Mouse (Mus musculus): ENCODE results near the gene Dclk3.
A peak's percentile ranks its signal among the peaks of the same experiment; 100 is the strongest.

Gene Dclk3

DNA sequence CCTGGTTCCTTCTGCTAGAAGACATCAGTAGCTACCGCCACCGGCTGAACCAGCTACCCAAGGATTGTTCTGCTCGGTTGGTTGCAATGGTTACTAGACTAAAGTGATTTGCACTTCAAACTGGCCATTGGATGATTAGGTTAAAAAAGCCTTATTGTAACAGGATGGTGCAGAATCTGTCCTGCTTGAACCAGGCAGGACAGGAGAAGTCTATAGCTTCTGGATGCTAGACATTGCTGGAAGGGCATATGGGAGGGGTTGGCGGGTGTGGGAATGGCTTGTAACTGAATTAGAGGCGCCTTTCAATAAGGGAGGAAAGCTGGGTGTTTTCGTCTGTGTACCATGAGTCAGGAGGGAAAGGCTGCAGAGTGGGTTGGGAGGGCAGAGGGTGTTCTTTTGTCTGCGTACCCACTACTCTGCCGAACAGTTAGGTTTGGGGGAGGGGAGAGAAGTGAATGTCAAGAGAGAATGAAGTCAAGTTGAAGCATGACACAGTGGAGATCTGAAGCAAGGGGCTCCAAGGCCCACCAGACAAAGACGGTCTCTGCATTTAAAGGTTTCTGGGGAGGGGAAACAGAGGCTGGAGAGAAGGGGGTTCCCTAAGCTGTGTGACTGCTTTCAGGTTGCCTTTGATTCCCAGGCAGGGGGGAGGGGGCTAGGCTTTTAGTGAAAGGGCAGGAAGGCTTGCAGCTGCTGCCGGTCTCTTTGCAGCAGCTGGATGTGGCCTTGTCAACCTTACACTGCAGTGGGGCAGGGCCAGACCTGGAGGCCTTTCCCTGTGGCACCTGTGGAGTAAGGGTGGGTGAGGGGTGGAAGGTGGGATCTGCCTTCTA, 48.0 kb downstream of the Dclk3 start:
- no peak for DNase-seq (ENCODE audit: low spot score in 2 of 2)

GRCm38 (mm10) chr9:111490583-111490982, 51.7 kb downstream of the Dclk3 start:
- no peak for DNase-seq (ENCODE audit: low spot score in 2 of 2)

DNA sequence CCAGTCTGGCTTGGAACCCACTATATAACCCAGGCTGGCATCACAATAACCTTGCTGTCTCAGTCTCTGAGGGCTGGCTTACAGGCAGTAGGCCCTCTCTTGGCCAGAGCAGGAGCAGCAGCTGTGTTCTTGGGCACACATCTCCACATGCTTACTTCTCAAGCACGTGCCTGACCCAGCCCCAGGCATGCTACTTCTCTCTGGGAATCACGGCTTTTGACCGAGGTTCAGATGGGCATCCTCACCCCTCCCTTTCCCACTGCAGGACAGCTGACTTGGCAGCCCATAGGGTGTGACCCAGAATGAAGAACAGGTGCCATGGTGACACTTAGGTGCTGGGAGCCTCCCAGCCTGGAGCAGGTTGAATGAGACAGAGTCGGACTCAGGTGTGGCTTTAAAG, 52.4 kb downstream of the Dclk3 start:
- DNase-seq (ENCODE audit: low spot score in 2 of 2), result no peak

- no peak for DNase-seq (ENCODE audit: low spot score in 2 of 2)
These were observed 54.6 kb downstream of the Dclk3 start for GRCm38 (mm10) chr9:111493490-111493889.

- peak; percentile 8 to 46 for DNase-seq (ENCODE audit: low spot score in 2 of 2)
These were observed 56.7 kb downstream of the Dclk3 start for GRCm38 (mm10) chr9:111495561-111495960.

GRCm38 (mm10) chr9:111497074-111497811, 58.4 kb downstream of the Dclk3 start:
- peak; percentile 46 to 51 for DNase-seq (ENCODE audit: low spot score in 2 of 2)

- no peak for DNase-seq (ENCODE audit: low spot score in 2 of 2)
These were observed 61.3 kb downstream of the Dclk3 start for GRCm38 (mm10) chr9:111500211-111500610.

DNA sequence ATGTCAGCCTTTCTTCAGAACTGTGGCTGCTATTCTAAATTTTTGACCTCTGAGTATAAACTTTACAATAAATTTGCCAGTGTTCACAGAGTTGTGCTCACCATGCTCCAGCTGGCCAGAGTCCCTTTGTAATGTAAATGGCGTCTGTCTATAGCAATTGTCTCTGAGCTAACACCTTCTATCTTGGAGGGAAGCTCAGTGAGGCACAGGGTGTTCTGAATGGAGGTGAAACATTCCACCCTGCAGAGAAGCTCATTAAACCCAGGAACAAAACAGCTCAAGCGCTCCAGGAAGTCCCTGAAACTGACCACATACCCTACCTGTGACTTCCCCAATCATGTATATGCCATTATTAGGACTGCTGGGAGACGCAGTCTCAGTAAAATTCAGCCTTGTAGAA, 67.2 kb downstream of the Dclk3 start:
- DNase-seq (ENCODE audit: low spot score in 2 of 2), result no peak

- DNase-seq (ENCODE audit: low spot score in 2 of 2), result no peak
These were observed 75.9 kb downstream of the Dclk3 start for GRCm38 (mm10) chr9:111514586-111515473.

- DNase-seq (ENCODE audit: low spot score in 2 of 2), result no peak
These were observed 76.7 kb downstream of the Dclk3 start for GRCm38 (mm10) chr9:111515536-111515935.

GRCm38 (mm10) chr9:111522226-111522625, 83.3 kb downstream of the Dclk3 start:
- no peak for DNase-seq (ENCODE audit: low spot score in 2 of 2)

- no peak for DNase-seq (ENCODE audit: low spot score in 2 of 2)
These were observed 84.2 kb downstream of the Dclk3 start for GRCm38 (mm10) chr9:111523111-111523510.

GRCm38 (mm10) chr9:111523871-111524270, 85.0 kb downstream of the Dclk3 start:
- DNase-seq (ENCODE audit: low spot score in 2 of 2), result no peak

- DNase-seq (ENCODE audit: low spot score in 2 of 2), result no peak
These were observed 96.0 kb downstream of the Dclk3 start for GRCm38 (mm10) chr9:111534744-111535423.

- peak in 1 of 2 experiments; percentile 15 for DNase-seq (ENCODE audit: low spot score in 2 of 2)
These were observed 96.7 kb downstream of the Dclk3 start for GRCm38 (mm10) chr9:111535445-111536064.

Measured in urinary bladder, adult 18-20 months (tissue).